Mouse (Mus musculus) thymus, adult 2 months (tissue): ENCODE measurements around the gene Aip.

Experiments used
- CTCF ChIP-seq: fragments of 200-500 bp; IDR thresholded peaks from 2 replicates; pipeline ENCODE4 v1.5.1; 2012; ENCODE audit warnings: mild to moderate bottlenecking, control low read depth, low read length, moderate library complexity, borderline replicate concordance; ENCODE audit not compliant: control insufficient read depth, poor library complexity, insufficient read depth; ENCODE audit errors: extremely low read depth
- POLR2A ChIP-seq: fragments of 200-500 bp; IDR thresholded peaks from 2 replicates; pipeline ENCODE4 v1.6.1; 2012; ENCODE audit warnings: mild to moderate bottlenecking, low read length, control low read depth, moderate library complexity; ENCODE audit not compliant: control insufficient read depth, poor library complexity, insufficient read depth; ENCODE audit errors: extremely low read depth

DNA sequence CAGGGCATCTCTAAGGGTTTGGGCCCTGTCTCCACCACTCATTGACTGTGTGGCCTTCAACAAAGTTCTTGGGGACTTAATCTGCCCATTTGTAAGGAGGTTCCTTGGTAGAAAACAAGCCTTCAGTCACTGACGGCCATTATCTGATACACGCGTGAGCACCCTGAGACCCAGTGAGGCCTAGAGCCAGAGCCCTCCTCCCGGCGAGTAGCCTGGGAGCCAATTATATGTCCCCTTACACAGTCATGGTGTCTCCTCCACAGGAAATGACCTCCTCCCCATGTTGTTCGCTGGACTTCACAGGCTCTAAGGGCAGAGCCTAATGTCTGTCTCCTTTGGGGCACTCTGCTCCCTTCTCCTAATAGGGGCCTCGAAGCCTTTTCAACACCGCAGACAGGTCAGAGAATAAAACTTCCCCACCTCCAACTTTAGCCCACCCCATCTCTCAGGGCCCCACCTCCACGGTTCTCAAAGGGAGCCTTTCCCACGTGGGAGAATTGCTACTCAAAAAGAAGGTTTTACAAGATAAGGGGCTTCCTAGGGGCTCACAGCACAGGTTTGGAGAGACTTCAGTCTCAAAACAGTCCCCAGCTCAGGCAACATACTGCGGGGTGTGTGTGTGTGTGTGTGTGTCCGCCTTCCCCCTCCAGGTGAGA, 20.8 kb upstream of the Aip start:
- TF ChIP-seq POLR2A (no peak), CTCF (no peak)
